Mouse (Mus musculus) left cerebral cortex, postnatal 14 days (tissue): ENCODE data around the gene Fignl1. TPM values are rescaled to one million over a fixed set of nuclear protein-coding genes. Genes with fewer than 3 reads are reported as not detected.

ENCODE experiments used
- total RNA-seq, 2 experiments: library from RNA; stranded (reverse); gene quantifications; 2 replicates each; pipeline ENCODE4 v1.2.3; 2021

Fignl1 gene
- total RNA-seq, 2 experiments from 2014 or later = 0.70 to 0.81 TPM

Other genes starting within 250 kb of the Fignl1 start
- not detected for gene 4930512M02Rik, start 181.1 kb downstream of the Fignl1 start, total RNA-seq
- gene Ikzf1, start 124.0 kb downstream of the Fignl1 start, total RNA-seq = 1 to 10 TPM; 3.4 to 4.0 TPM
- 1 to 10 TPM; 5.1 to 5.4 TPM for gene Ddc, start 89.2 kb upstream of the Fignl1 start, total RNA-seq
- 10 to 100 TPM; 43.3 to 45.1 TPM for gene Grb10, start 229.7 kb upstream of the Fignl1 start, total RNA-seq